Mouse (Mus musculus): ENCODE results near the gene Zfp626.
"Not testable (repeated sequence)": the region's sequence is repeated elsewhere in the genome, so short reads cannot be mapped to it uniquely, and the experiment has no call there.

Gene Zfp626

GRCm38 (mm10) chr7:27860396-27861235, 53.6 kb downstream of the Zfp626 start:
- peak; percentile 88 for DNase-seq

- not testable (repeated sequence) for DNase-seq
Observed at GRCm38 (mm10) chr7:27862578-27862977, 55.6 kb downstream of the Zfp626 start.
